Mouse (Mus musculus) midbrain, embryonic 14.5 days (tissue): ENCODE data around the gene Tpcn1. TPM values are rescaled to one million over a fixed set of nuclear protein-coding genes. Genes with fewer than 3 reads are reported as not detected.

Experiments used
- ATAC-seq: fragments of 200-750 bp; cut with Nextera tagmentation; 2 replicates; pipeline ENCODE4 v1.8.0; 2017; ENCODE audit warnings: moderate number of reproducible peaks, moderate library complexity; ENCODE audit not compliant: low FRiP score, low TSS enrichment
- DNase-seq: peaks from one replicate; pipeline ENCODE4 v3.0.0-alpha.2; 2015
- H3K27ac ChIP-seq: fragments of 300-500 bp; sonication (generic); replicated peaks from 2 replicates; pipeline ENCODE4 v1.5.1; 2014; ENCODE audit warnings: mild to moderate bottlenecking, low read depth, low read length, moderate library complexity
- H3K27me3 ChIP-seq: fragments of 300-500 bp; sonication (generic); 2 replicates; pipeline ENCODE4 v1.6.1; 2014; ENCODE audit warnings: low read length, control low read depth, mixed read lengths; ENCODE audit not compliant: control insufficient read depth, insufficient read depth
- H3K36me3 ChIP-seq: fragments of 300-500 bp; sonication (generic); 2 replicates; pipeline ENCODE4 v1.6.1; 2014; ENCODE audit warnings: low read length, control low read depth; ENCODE audit not compliant: control insufficient read depth, insufficient read depth
- H3K4me1 ChIP-seq: fragments of 300-500 bp; sonication (generic); 2 replicates; pipeline ENCODE4 v1.6.1; 2014; ENCODE audit warnings: mild to moderate bottlenecking, antibody characterized with exemption, low read length, control low read depth; ENCODE audit not compliant: control insufficient read depth, insufficient read depth
- H3K4me2 ChIP-seq: fragments of 300-500 bp; sonication (generic); 2 replicates; pipeline ENCODE4 v1.6.1; 2014; ENCODE audit warnings: mild to moderate bottlenecking, low read length, moderate library complexity
- H3K4me3 ChIP-seq: fragments of 300-500 bp; sonication (generic); replicated peaks from 2 replicates; pipeline ENCODE4 v1.5.1; 2014; ENCODE audit warnings: low read depth, low read length
- H3K9ac ChIP-seq: fragments of 300-500 bp; sonication (generic); replicated peaks from 2 replicates; pipeline ENCODE4 v1.6.1; 2014; ENCODE audit warnings: mild to moderate bottlenecking, low read length, moderate library complexity
- H3K9me3 ChIP-seq: fragments of 300-500 bp; sonication (generic); 2 replicates; pipeline ENCODE4 v1.6.1; 2016; ENCODE audit warnings: low read length, control low read depth, mixed read lengths; ENCODE audit not compliant: control insufficient read depth
- WGBS: fragments of 180-500 bp; shearing (Covaris S2); extraction: QIAGEN DNeasy Blood & Tissue Kit; methylation state at CpG from one replicate; pipeline ENCODE4 v1.1.7; 2014; 5-methylcytosine and 5-hydroxymethylcytosine counted together
- polyA plus RNA-seq: library from polyadenylated mRNA; unstranded; fragments of >200 nt; fragmentation: Nextera tagmentation; extraction: Ambion mirVana; gene quantifications from 2 replicates; pipeline ENCODE4 v1.2.1, GENCODE M21; 2014

Tpcn1 gene
- polyA plus RNA-seq, 1 experiment from 2014 or later, result 12.2 TPM

DNA sequence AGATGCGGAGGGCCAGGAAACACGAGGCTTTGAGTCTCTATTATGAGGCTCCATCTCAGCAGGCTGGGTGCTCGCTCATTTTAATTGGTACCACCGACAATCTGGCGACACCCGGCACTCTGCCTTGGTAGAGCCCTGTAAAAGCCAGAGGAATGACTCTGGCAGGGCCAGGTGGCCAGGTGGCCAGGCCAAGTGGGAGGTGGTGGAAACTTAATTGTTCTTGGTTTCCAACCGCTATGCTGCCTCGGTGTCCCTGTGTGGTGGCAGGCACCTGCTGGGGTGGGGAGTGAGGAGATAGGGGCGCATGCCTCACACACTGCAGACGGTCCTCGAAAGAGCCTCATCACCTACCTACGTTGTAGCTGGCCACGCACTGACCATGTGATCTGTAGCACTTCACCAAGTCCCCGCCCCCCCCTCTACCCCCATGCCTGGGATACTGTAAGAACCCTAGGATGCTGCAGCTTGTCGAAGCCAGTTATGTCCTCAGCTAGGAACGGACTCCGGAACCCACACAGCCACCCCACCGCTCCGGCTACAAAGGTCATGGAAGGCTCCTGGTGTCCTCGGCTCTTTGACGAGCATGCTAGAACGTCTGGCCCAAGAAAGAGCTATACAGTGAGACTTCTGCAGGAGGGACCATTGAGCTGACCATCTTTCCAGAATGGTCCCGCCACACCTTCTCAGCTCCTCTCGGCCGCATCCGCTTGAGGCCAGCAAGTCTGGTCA, 8.4 kb downstream of the Tpcn1 start:
- ATAC-seq (no peak), DNase-seq (no peak)
- no peak overlapping the region for H3K4me2 ChIP-seq
- peaks cover 9% of the 10 kb centered on the region; the same call in 1 of the 2 replicates for H3K36me3 ChIP-seq
- no peak overlapping the region for H3K4me3 ChIP-seq
- H3K27ac ChIP-seq, result peak overlapping the region; percentile 45; the same call in 1 of the 2 replicates
- no peak overlapping the region for H3K9ac ChIP-seq
- H3K4me1 ChIP-seq, result peaks cover 13% of the 10 kb centered on the region; the same call in 1 of the 2 replicates
- no peaks in the 10 kb centered on the region for H3K9me3 ChIP-seq
- WGBS, result 81% methylated on average over 26 of the region's 26 CpGs
- H3K27me3 ChIP-seq, result no peaks in the 10 kb centered on the region

DNA sequence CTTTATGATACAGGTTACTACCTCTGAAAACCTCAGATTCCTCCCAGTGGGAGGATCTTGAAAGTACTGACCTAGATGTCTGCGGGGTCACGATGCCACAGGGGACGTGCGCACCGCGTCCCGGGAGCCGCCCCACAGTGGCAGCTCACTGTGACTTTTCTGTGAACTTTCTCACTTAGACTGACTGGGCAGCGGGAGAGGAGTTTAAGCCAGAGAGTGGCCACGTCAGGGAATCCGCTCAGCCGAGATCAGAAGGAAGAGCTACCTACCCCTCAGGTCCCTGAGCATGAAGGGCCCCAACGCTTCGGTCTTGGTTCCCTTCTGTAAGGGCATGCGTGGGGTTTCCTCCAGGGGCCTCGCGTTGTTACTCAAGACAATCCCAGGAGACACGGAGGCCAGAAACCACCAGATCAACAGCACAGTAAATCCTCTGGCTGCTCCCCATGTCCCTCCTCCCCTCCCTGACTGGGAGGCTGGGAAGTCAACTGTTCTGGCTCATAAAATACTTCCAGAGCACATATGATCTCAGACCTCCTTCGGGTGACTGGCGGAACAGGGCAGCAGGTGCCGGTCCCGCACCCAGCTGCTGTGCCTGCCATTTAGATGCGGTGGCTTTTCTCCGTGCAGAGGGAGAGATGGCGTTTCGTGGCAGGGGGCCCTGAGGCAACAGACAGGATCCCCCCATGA, 9.1 kb downstream of the Tpcn1 start:
- H3K9me3 ChIP-seq, result no peaks in the 10 kb centered on the region
- WGBS, result 66% methylated on average over 26 of the region's 26 CpGs
- no peaks in the 10 kb centered on the region for H3K27me3 ChIP-seq
- H3K27ac ChIP-seq, result peak overlapping the region; percentile 45
- peaks cover 9% of the 10 kb centered on the region; the same call in 1 of the 2 replicates for H3K36me3 ChIP-seq
- H3K9ac ChIP-seq, result no peak overlapping the region
- peaks cover 13% of the 10 kb centered on the region; the same call in 1 of the 2 replicates for H3K4me1 ChIP-seq
- H3K4me2 ChIP-seq, result no peak overlapping the region
- no peak overlapping the region for H3K4me3 ChIP-seq
- DNase-seq (no peak), ATAC-seq (no peak; the same call in 1 of the 2 replicates)

- no peak overlapping the region for H3K9ac ChIP-seq
- ATAC-seq, result no peak
- 68% methylated on average over 12 of the region's 12 CpGs for WGBS
- DNase-seq, result no peak
- no peak overlapping the region for H3K27ac ChIP-seq
- H3K4me1 ChIP-seq, result peaks cover 13% of the 10 kb centered on the region; the same call in 1 of the 2 replicates
- no peaks in the 10 kb centered on the region for H3K9me3 ChIP-seq
- no peak overlapping the region for H3K4me2 ChIP-seq
- H3K36me3 ChIP-seq, result peaks cover 6% of the 10 kb centered on the region; the same call in 1 of the 2 replicates
- no peak overlapping the region for H3K4me3 ChIP-seq
- no peaks in the 10 kb centered on the region for H3K27me3 ChIP-seq
Measured at GRCm38 (mm10) chr5:120578504-120579081, 9.9 kb downstream of the Tpcn1 start.

DNA sequence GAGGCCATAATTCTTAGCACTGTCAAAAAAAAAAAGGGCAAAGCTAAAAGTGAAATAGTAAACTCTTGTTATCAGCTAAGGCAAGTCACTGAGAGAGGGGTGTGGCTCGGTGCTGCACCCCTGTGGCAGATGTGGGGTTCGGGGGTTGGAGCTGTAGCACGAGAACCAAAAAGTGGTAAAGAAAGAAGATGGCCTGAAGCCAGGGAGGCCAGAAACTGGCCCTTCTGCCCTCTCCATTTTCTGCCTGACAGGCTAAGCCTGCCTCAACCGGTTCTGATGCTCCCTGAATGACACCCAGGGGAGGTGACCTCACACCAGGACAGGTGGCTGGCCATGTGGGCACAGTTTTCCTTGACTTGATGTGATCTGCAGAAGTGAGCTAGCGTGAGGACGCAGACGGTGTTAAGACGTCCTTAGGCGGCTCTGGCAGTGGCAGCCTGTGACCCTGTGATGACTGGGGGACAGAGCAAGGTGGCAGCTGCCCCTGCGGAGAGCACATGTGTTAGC, 10.5 kb downstream of the Tpcn1 start:
- ATAC-seq (no peak), DNase-seq (no peak)
- no peaks in the 10 kb centered on the region for H3K9me3 ChIP-seq
- H3K4me3 ChIP-seq, result no peak overlapping the region
- H3K9ac ChIP-seq, result no peak overlapping the region
- H3K27me3 ChIP-seq, result no peaks in the 10 kb centered on the region
- no peak overlapping the region for H3K4me2 ChIP-seq
- H3K36me3 ChIP-seq, result peaks cover 4% of the 10 kb centered on the region; the same call in 1 of the 2 replicates
- no peak overlapping the region for H3K27ac ChIP-seq
- 59% methylated on average over 10 of the region's 10 CpGs for WGBS
- peaks cover 13% of the 10 kb centered on the region; the same call in 1 of the 2 replicates for H3K4me1 ChIP-seq

DNA sequence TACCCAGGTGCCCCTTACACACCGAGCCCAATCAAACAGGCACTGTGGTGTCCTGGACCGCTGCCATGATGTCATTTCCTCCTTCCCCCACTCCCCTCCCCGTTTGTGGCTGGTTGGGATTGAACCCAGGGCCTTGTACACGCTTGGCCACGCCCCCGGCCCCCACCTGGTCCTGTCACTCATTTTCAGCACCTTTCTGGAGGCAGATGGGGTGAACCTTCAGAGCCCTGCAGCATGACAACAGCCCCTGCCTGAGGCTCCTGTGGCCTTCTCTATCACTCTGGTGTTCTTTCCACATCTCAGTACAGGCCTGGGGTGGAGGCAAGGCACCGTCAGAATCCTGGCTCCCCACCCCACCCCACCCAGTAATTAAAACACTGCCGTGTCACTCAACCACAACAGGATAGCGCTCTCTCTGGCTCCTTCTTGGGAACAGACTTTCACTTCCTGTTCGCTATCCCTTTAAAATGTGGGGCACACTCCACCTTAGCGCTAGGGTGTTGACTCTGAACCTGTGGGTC, 11.6 kb downstream of the Tpcn1 start:
- WGBS, result 89% methylated on average over 11 of the region's 11 CpGs
- no peak for DNase-seq
- no peak for ATAC-seq
- peaks cover 3% of the 10 kb centered on the region; the same call in 1 of the 2 replicates for H3K36me3 ChIP-seq
- H3K9me3 ChIP-seq, result no peaks in the 10 kb centered on the region
- no peaks in the 10 kb centered on the region for H3K27me3 ChIP-seq
- no peak overlapping the region for H3K4me3 ChIP-seq
- no peak overlapping the region for H3K9ac ChIP-seq
- no peak overlapping the region for H3K4me2 ChIP-seq
- H3K4me1 ChIP-seq, result peaks cover 13% of the 10 kb centered on the region; the same call in 1 of the 2 replicates
- H3K27ac ChIP-seq, result no peak overlapping the region

DNA sequence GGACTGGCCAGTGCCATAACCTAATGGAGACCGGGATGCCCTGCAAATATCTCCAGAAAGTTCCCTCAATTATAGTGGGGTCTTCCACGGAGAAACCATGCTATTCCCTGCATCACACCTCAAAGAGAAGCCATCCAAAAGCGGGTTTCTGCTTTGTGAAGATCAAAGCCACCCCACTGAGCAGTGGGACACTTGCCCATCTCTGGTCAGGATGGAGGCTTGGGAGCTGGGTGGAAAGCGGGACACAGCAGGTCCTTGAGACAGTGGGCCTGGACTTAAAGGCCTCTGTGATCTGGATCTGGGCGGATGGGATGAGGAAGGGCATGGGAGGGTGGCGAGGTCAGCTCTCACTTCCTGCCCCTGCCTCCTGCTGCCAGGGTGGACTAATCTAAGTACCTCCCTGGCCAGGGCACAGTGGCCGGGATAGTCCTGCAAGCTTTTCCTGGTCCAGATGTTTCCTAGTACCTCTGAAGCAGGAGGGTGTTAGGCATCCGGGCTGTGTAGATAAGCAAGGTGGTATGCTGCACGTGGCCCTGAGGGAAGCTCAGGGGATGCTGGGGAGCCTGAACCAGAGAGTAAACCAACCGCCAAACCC, 13.9 kb downstream of the Tpcn1 start:
- H3K4me1 ChIP-seq, result peaks cover 15% of the 10 kb centered on the region
- no peaks in the 10 kb centered on the region for H3K9me3 ChIP-seq
- no peak overlapping the region for H3K27ac ChIP-seq
- H3K9ac ChIP-seq, result no peak overlapping the region
- no peaks in the 10 kb centered on the region for H3K27me3 ChIP-seq
- H3K36me3 ChIP-seq, result no peaks in the 10 kb centered on the region
- no peak for DNase-seq
- H3K4me2 ChIP-seq, result no peak overlapping the region
- 84% methylated on average over 10 of the region's 10 CpGs for WGBS
- H3K4me3 ChIP-seq, result no peak overlapping the region
- no peak for ATAC-seq

- Histone ChIP-seq H3K4me2 (no peak overlapping the region), H3K9me3 (no peaks in the 10 kb centered on the region), H3K36me3 (no peaks in the 10 kb centered on the region), H3K4me1 (peaks cover 40% of the 10 kb centered on the region), H3K9ac (no peak overlapping the region), H3K4me3 (no peak overlapping the region), H3K27me3 (no peaks in the 10 kb centered on the region), H3K27ac (peak overlapping the region; percentile 20; the same call in 1 of the 2 replicates)
- DNase-seq, result no peak
- WGBS, result 61% methylated on average over 14 of the region's 14 CpGs
- no peak for ATAC-seq
Measured at GRCm38 (mm10) chr5:120571056-120571740, 17.3 kb downstream of the Tpcn1 start.
